Mouse (Mus musculus): ENCODE measurements around the gene Pde10a. TPM values are rescaled to one million over a fixed set of nuclear protein-coding genes. Genes with fewer than 3 reads are reported as not detected.

Pde10a gene
- total RNA-seq, 2 experiments from 2014 or later = 1.7 to 7.8 TPM

DNA sequence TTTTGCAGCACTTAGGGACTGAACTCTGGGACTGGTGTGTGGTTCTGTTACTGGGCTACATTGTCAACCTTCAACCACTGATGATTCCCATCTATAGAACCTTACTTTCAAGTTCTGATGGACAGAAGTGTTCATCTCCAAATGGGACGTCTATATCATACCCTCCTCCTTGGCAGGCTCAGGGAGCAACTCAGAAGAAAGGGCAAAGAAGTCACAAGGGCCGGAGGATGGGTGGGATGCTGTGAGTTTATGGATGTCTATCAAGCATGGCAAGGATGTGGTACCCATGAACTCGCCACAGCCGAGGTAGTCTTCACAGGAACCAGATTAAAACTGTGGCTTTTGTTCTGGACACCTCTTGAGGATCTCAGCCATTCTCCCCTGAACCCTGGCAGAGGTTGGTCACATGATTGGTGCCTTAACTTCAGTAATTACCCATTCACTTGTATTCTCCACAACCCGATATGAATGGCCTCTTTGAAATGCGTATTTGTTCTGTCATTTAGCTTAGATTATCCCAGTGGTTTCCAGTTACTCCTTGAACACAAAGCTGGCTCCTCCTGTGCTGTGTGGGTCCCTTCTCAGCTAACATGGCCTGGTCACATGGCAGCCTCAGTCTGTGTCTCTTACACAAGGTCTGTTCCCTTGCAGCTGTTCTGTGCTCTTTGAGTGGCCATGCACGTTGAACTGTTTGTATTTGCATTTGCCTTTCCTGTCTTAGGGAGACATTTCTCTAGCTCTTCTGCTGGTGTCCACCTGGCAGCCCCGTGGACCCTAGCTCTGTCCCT lies 510.6 kb downstream of the Pde10a start:
- no peak for ATAC-seq (replicated peaks; ENCODE audit: low FRiP score, low TSS enrichment, poor library complexity, severe bottlenecking)

Other genes starting within 250 kb of the Pde10a start
- gene Mpc1, start 242.5 kb upstream of the Pde10a start, total RNA-seq (2014; fragmentation: Nextera tagmentation) = 123 and 153 TPM in 2 replicates
- gene Mpc1, start 242.5 kb upstream of the Pde10a start, total RNA-seq (2017) = 119 and 137 TPM in 2 replicates
- 63.1 and 137 TPM in 2 replicates for gene Sft2d1, start 214.3 kb upstream of the Pde10a start, total RNA-seq (2014; fragmentation: Nextera tagmentation)
- 24.3 and 29.9 TPM in 2 replicates for gene Sft2d1, start 214.3 kb upstream of the Pde10a start, total RNA-seq (2017)
- 0.15 TPM in 1 of 2 replicates, not detected in the other for gene Prr18, start 187.9 kb upstream of the Pde10a start, total RNA-seq (2014; fragmentation: Nextera tagmentation)
- gene Prr18, start 187.9 kb upstream of the Pde10a start, total RNA-seq (2017) = not detected in 2 replicates
- not detected in 2 replicates for gene T2, start 169.4 kb upstream of the Pde10a start, total RNA-seq (2014; fragmentation: Nextera tagmentation)
- 0.27 TPM in 1 of 2 replicates, not detected in the other for gene T2, start 169.4 kb upstream of the Pde10a start, total RNA-seq (2017)
- gene T, start 90.9 kb upstream of the Pde10a start, total RNA-seq (2014; fragmentation: Nextera tagmentation) = not detected in 2 replicates
- not detected in 2 replicates for gene T, start 90.9 kb upstream of the Pde10a start, total RNA-seq (2017)
- gene Gm17087, start 41.6 kb downstream of the Pde10a start, total RNA-seq (2014; fragmentation: Nextera tagmentation) = not detected in 2 replicates
- gene Gm17087, start 41.6 kb downstream of the Pde10a start, total RNA-seq (2017) = not detected in 2 replicates